Mouse (Mus musculus) G1E (cell line): ENCODE results near the gene Myt1.
A peak's percentile ranks its signal among the peaks of the same experiment; 100 is the strongest.

Source experiments
- CTCF ChIP-seq: IDR thresholded peaks from 2 replicates; pipeline ENCODE4 v1.5.1; 2012; ENCODE audit warnings: low read depth, low read length, inconsistent platforms, mixed read lengths
- GATA1 ChIP-seq: IDR thresholded peaks from 2 replicates; pipeline ENCODE4 v1.6.1; 2012; ENCODE audit warnings: borderline replicate concordance, low read length, inconsistent platforms, mixed read lengths
- GATA2 ChIP-seq: IDR thresholded peaks from 2 replicates; pipeline ENCODE4 v1.6.1; 2012; ENCODE audit warnings: low read depth, low read length, inconsistent platforms, borderline replicate concordance
- POLR2AphosphoS5 ChIP-seq: IDR thresholded peaks from 2 replicates; pipeline ENCODE4 v1.6.1; 2012; ENCODE audit warnings: low read depth, low read length, inconsistent platforms; ENCODE audit not compliant: insufficient replicate concordance
- TAL1 ChIP-seq: conservative IDR thresholded peaks from 2 replicates; pipeline ENCODE4 v1.6.1; 2012; ENCODE audit warnings: low read depth, low read length, inconsistent platforms, mixed read lengths

- peak; percentile 77 for TF ChIP-seq CTCF
- TF ChIP-seq TAL1: no peak
- TF ChIP-seq GATA1: no peak
- no peak for TF ChIP-seq POLR2AphosphoS5
- no peak for TF ChIP-seq GATA2
These were observed 103.8 kb downstream of the Myt1 start for GRCm38 (mm10) chr2:181866931-181867330.
